Mouse (Mus musculus) urinary bladder, adult 2 months (tissue): Measurements from ENCODE around the gene Nsf. TPM values are rescaled to one million over a fixed set of nuclear protein-coding genes. Genes with fewer than 3 reads are reported as not detected.

Source experiments
- DNase-seq: peaks from one replicate; pipeline ENCODE4 v3.0.0; 2022; ENCODE audit warnings: low spot score
- polyA plus RNA-seq: library from polyadenylated mRNA; depleted of rRNA; stranded (reverse); fragments of >200 nt; gene quantifications from 2 replicates; pipeline ENCODE4 v1.2.3, GENCODE M21; 2012

Nsf gene
- polyA plus RNA-seq, 1 experiment: 30.2 TPM

DNA sequence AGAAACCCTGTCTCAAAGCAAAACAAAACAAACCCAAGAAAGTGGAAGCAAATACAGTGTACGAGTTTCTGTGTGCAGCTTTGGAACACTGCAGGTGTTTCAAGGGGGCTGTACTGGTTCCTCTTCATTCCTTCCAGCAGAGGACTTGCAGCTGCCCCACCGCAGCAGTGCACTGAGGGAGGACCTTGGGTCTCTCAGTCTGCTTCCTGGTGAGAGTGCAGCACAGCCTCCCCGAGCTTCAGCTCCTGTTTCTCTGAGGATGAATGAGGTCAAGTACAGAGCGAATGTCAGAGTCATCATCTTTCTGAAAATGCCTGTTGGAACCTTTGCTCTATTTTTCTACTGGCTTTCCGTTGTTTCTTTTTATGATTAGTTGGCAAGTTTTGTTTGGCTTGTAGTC is 12.5 kb downstream of the Nsf start:
- DNase-seq: no peak

- no peak for DNase-seq
Measured at GRCm38 (mm10) chr11:103940887-103941286, 13.0 kb downstream of the Nsf start.

- no peak for DNase-seq
Measured at GRCm38 (mm10) chr11:103937976-103938728, 15.7 kb downstream of the Nsf start.

DNA sequence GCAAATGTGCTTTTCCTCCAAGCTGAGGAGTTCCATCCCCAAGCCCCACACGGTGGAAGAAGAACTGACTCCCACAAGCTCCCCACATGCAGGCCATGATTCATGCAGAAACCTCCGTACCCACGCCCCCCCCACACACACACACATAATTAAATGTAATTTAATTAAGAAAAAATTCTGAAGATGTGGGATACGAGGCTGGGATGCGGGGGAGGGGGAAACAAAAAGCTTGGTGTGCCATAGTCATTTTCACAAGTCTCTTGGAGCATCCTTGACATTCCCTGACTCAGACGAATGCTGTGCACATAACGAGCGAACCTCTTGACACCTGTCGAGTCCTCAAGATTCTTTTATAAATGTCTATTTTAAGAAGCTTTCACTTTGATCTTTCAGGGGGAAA is 16.4 kb downstream of the Nsf start:
- no peak for DNase-seq

DNA sequence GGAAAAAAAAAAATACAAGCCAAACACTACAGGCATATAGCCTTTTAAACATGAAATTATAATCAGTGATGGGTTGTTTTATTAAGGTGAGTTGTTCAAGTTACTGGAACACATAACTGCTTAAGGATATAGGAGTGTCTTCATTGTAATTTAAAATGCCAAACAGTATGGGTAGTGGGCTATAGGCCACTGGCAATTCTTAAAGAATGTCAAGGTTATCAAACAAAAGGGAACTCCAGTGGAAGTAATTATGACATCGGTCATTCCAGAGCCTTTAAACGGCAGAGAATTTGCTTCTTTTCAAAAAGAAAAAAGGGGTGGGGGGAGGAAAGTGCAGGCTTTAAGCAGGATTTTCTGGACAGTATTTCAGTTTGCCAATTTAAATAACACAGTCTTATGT is 18.1 kb downstream of the Nsf start:
- no peak for DNase-seq

DNA sequence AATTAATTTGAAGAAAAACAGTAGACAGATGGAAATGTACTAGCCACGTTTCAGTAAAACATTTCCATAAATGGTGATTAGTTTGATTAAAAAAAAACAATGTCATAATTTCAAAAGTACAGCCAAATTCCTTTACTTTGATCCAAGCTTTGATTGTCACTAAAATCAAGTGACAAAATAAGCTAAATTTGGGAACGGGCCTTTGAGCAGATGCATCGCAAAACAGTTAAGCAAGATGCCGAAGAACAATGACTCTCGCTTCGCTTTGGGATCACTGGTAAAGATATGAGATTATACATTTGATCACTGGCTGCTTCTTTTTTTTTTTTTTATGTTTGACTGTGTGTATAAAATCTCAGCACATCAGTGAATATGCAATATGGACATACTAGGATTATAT is 20.0 kb downstream of the Nsf start:
- no peak for DNase-seq

- no peak for DNase-seq
Measured at GRCm38 (mm10) chr11:103923957-103924356, 29.9 kb downstream of the Nsf start.

- no peak for DNase-seq
Measured at GRCm38 (mm10) chr11:103923272-103923671, 30.6 kb downstream of the Nsf start.

- DNase-seq: no peak
Measured at GRCm38 (mm10) chr11:103922812-103923211, 31.0 kb downstream of the Nsf start.

GRCm38 (mm10) chr11:103920665-103921064 is 33.2 kb downstream of the Nsf start:
- DNase-seq: no peak

GRCm38 (mm10) chr11:103916807-103917206 is 37.0 kb downstream of the Nsf start:
- DNase-seq: no peak

DNA sequence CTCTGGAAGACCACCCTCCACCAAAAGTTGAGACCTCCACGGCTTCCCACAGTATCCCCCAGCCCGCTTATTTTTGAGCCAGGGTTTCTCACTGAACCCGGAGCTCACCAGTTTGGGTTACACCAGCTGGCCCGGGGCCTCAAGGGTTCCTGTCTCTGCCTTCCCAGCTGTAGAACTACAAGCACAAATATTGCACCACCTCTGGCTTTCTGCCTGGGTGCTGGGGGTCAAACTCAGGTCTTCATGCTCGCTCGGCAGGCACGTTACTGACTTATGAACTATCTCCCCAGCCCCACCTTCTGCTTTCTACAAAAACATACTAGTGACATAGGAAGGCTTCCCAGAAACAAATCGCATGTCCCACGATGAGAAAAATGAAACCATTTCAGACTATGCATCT is 38.2 kb downstream of the Nsf start:
- no peak for DNase-seq

- no peak for DNase-seq
Measured at GRCm38 (mm10) chr11:103910993-103911585, 42.8 kb downstream of the Nsf start.

- DNase-seq: no peak
Measured at GRCm38 (mm10) chr11:103910531-103910930, 43.3 kb downstream of the Nsf start.

DNA sequence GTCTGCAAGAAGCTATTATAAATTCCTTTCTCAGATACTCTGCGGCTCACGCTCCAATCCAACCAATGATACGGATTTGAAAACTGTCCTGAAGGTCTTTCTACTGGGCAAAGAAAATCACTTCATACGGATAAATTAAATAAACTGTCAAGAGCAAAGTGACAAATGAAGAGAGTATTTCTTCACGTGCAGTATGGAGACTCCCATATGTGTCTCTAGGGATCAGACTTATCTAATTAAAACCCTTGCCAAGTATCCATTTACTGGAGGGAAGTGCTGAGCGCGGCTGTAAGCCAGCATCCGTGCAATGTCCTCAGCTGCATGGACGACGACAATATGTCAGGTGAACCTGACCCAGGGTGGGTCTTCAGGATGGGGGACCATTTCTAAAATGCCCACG is 44.0 kb downstream of the Nsf start:
- no peak for DNase-seq

GRCm38 (mm10) chr11:103909396-103909795 is 44.5 kb downstream of the Nsf start:
- no peak for DNase-seq

- DNase-seq: no peak
Measured at GRCm38 (mm10) chr11:103906051-103906719, 47.7 kb downstream of the Nsf start.

DNA sequence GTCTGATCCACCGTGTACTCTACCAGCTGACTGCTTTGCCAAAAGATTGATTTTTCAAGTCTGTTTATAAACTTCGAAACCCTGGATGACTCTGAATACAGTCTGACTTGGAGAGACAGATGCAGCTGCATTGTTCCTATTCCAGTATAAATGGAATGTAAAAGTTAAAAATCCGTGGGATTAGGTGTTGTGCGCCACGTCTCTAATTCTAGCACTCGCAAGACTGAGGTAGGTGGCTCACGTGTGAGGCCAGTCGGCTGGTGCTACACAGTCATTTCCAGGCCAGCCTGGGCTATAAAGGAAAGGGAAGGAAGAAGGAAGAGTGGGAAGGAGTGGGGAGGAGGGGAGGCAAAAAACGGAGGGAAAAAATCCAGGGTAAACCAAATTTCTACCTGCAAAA is 48.4 kb downstream of the Nsf start:
- DNase-seq: no peak

DNA sequence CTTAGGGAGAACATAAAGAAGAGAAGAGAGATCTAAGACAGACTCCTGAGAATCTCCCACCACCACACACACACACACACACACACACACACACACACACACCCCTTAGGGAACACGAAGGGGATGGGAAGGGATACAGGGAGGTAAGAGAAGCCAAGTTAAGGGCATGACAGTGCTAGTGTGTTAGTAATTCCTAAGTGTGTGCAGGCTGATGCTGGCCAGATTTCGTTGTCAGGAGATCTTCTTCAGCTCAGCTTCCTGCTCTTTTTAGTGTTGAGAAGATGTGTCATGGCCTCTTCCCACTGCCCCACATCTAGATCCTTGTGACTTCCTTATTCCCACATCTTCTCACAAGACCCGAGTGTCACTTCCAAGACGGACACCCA is 52.3 kb downstream of the Nsf start:
- DNase-seq: no peak

- peak; percentile 33 for DNase-seq
Measured at GRCm38 (mm10) chr11:103900803-103901580, 52.9 kb downstream of the Nsf start.

DNA sequence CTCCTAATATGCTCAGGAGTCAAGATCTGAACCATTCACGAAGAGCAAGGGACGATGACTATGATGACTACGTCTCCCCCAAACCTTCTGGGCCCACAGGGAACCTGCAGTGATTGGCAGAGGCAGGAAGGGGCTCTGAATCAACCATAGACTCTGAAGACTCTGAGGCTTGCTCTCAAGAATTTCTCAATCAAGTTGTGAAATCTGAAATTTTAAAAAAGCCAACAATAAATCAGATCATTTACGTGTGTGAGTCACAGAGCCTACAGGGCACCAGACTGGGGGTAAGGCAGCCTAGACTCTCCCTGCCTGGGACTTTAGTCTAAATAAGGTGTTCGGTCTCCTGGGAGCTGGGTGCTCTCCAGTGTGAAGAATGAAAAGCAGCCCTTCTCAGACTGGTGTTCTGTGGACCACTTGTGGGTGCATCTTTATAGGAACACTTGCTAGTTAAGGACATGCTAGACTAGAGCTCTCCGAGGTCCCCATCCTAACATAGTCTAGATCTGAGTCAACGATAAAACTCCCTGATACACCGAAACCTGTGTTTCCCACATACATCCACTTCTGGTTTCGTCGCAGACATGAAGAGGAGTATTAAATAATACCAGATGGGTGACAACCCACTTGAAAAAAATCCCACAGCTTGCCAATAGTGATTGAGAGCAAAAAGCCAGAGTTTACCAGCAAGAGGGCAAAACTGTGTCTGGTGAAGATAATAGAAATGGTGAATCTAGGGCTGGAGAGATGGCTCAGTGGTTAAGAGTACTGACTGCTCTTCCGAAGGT is 56.7 kb downstream of the Nsf start:
- DNase-seq: no peak

- DNase-seq: no peak
Measured at GRCm38 (mm10) chr11:103896056-103896455, 57.8 kb downstream of the Nsf start.
